Mouse (Mus musculus) heart, embryonic 15.5 days (tissue): ENCODE results near the gene Smok2a. TPM values are rescaled to one million over a fixed set of nuclear protein-coding genes. Genes with fewer than 3 reads are reported as not detected.
"Not testable (repeated sequence)": the region's sequence is repeated elsewhere in the genome, so short reads cannot be mapped to it uniquely, and the experiment has no call there.

Experiments used
- ATAC-seq: fragments of 200-750 bp; cut with Nextera tagmentation; replicated peaks from 2 replicates; pipeline ENCODE4 v1.8.0; 2017; ENCODE audit warnings: low read depth, moderate TSS enrichment; ENCODE audit not compliant: insufficient number of reproducible peaks, insufficient read depth, low FRiP score
- H3K27ac ChIP-seq: fragments of 300-500 bp; sonication (generic); 2 replicates; pipeline ENCODE4 v1.5.1; 2015; ENCODE audit warnings: mild to moderate bottlenecking, inconsistent platforms
- H3K27me3 ChIP-seq: fragments of 300-500 bp; sonication (generic); 2 replicates; pipeline ENCODE4 v1.6.1; 2015; ENCODE audit warnings: inconsistent platforms
- H3K36me3 ChIP-seq: fragments of 300-500 bp; sonication (generic); 2 replicates; pipeline ENCODE4 v1.6.1; 2015; ENCODE audit warnings: mild to moderate bottlenecking, inconsistent platforms
- H3K4me1 ChIP-seq: fragments of 300-500 bp; sonication (generic); replicated peaks from 2 replicates; pipeline ENCODE4 v1.6.1; 2015; ENCODE audit warnings: inconsistent platforms
- H3K4me2 ChIP-seq: fragments of 300-500 bp; sonication (generic); 2 replicates; pipeline ENCODE4 v1.6.1; 2015; ENCODE audit warnings: inconsistent platforms, mild to moderate bottlenecking, moderate library complexity
- H3K4me3 ChIP-seq: fragments of 300-500 bp; sonication (generic); 2 replicates; pipeline ENCODE4 v1.5.1; 2015; ENCODE audit warnings: mild to moderate bottlenecking, inconsistent platforms
- H3K9ac ChIP-seq: fragments of 300-500 bp; sonication (generic); 2 replicates; pipeline ENCODE4 v1.6.1; 2015; ENCODE audit warnings: mild to moderate bottlenecking, inconsistent platforms
- H3K9me3 ChIP-seq: fragments of 300-500 bp; sonication (generic); replicated peaks from 2 replicates; pipeline ENCODE4 v1.6.1; 2016; ENCODE audit warnings: inconsistent platforms
- WGBS: fragments of 180-500 bp; shearing (Covaris S2); methylation state at CpG from one replicate; pipeline ENCODE4 v1.1.7; 2015; ENCODE audit warnings: mixed read lengths; 5-methylcytosine and 5-hydroxymethylcytosine counted together
- polyA plus RNA-seq: library from polyadenylated mRNA; unstranded; fragments of >200 nt; fragmentation: Nextera tagmentation; extraction: Ambion mirVana; gene quantifications from 2 replicates; pipeline ENCODE4 v1.2.1, GENCODE M21; 2015

Gene Smok2a
- polyA plus RNA-seq, 1 experiment from 2014 or later: not detected

DNA sequence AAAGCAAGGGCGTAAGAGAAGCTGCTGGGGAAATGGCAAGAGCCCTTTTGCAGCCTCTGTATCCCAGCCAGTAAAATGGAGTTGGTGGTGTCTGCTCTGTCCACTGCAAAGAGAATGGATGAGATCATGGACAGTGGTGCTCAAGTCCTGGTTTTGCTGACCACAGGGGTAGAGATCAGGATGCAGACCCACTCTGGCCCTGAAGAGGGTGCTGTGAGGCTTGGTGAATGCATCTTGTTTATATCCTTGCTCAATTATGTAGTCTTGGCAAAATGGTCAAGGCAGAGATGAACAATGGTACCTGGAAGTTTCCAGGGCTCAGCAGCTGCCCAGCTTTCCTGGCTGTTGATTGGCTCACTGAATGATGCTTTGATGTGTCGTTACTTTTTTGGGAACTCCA lies 5.4 kb upstream of the Smok2a start:
- Histone ChIP-seq H3K4me1 (no peaks in the 10 kb centered on the region), H3K27ac (no peak overlapping the region), H3K4me3 (no peak overlapping the region), H3K27me3 (no peaks in the 10 kb centered on the region), H3K4me2 (no peak overlapping the region), H3K36me3 (no peaks in the 10 kb centered on the region), H3K9me3 (peaks cover 77% of the 10 kb centered on the region), H3K9ac (no peak overlapping the region)
- 68% methylated on average over 2 of the region's 2 CpGs for WGBS
- ATAC-seq: no peak

DNA sequence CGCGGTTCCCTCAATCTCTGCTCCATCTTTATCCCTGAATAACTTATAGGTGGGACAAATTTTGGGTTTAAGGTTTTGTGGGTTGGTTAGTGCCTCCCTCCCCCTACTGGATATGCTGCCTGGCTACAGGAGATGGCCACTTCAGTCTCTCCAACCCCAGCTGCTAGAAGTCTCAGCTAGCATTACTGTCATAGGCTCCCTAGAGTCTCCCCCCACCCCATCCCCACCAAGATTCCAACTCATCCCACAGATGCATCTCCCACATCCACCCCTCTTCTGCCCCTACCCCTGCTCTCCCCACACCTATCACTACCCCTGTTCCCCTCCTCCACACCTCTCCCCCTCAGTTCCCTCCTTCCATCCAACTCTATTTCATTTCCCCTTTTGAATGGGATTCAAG lies 933 bp downstream of the Smok2a start:
- peaks cover 59% of the 10 kb centered on the region for H3K9me3 ChIP-seq
- WGBS: 80% methylated on average over 2 of the region's 2 CpGs
- H3K36me3 ChIP-seq, ATAC-seq, H3K4me1 ChIP-seq, H3K4me2 ChIP-seq, H3K27me3 ChIP-seq, H3K4me3 ChIP-seq, H3K27ac ChIP-seq, H3K9ac ChIP-seq: not testable (repeated sequence)

DNA sequence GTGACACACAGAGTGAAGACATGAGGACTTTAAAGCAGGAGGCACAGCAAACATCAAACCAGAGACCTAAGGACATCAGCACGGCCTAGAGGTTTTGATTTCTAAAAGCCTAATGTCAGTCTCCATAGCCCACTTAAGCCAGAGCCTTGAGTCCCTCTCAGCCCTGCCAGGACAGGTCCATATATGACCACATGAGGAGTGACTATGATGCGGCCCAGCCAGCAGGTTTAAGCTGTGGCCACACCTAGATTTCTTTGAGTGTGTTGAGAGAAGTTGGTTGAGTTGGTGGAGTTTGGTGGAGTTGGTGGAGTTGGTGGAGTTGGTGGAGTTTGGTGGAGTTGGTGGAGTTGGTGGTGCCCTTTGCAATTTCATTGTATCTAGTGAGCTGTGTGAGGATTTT lies 9.0 kb downstream of the Smok2a start, which contains the start of gene Smok2b:
TSS of gene Smok2b (plus strand) at position 301 of the 400 bp plus-strand sequence.
- H3K9ac ChIP-seq, H3K36me3 ChIP-seq, H3K4me2 ChIP-seq, H3K27me3 ChIP-seq, H3K27ac ChIP-seq, ATAC-seq, H3K4me1 ChIP-seq, H3K4me3 ChIP-seq: not testable (repeated sequence)
- 65% methylated on average over 2 of the region's 2 CpGs for WGBS
- peaks cover 63% of the 10 kb centered on the region for H3K9me3 ChIP-seq

DNA sequence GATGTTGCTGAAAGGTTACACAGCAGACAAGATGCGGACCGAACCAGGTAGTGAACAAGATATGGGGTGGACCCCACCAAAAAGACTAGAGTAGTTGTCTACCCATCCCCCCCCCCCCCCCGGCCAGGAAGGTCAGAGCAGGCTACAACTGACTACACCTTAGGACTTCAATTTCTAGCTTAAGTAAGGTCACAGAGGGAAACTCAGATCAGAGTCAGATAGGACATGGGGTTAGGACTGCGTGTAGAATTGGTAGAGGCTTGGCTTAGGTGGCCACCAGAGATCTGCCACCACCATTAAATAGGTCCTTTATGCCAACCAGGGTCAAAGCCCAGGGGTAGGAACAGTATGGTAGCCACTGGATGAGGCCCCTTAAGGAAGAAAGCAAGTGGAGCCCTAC lies 18.5 kb downstream of the Smok2a start:
- 71% methylated on average over 4 of the region's 4 CpGs for WGBS
- ATAC-seq: 0 out of 2 replicates have a peak, but pooled peaks have one; percentile 3

DNA sequence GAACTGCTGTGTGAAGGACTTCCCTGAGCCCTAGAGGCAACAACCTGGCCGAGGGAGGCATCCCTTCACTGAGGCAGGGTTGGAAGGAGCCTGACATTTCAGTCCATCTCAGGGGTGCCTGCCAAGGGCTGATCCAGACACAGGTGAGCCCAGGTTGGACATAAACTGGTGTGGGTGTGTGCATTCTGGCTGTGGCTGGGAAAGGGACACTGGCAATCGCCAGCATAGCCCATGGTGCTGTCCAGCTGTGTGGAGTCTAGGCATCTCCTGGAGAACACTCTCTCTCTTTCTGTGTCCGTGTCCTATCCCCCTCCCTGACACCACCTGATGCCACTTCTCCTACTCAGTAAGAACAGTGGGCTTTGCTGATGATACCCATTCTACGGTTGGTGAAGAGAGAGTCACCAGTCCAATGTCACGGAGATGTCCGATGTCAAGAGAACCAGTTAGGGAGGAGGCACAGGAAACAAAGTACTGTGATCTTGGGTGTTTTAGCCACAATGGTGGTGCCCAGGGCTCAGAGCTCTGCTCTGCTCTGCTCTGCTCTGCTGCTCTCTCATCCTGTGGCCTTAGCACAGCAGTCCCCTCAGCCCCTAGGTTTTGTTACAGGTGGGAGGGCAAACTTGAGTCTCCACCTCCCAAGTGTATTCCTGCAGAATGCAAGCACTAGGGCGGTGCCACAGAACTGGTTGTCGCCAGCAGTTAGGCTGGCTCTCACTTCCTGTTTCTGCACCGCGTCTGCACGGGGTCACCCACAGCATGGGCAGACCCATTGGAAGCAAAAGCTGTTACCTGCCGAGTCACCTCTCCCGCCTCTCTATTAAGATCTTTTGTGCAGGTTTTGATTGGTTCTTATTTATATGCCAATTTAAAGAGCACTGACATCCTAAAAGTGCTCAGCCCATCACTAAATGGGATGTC lies 20.1 kb downstream of the Smok2a start:
- H3K36me3 ChIP-seq: not testable (repeated sequence)
- ATAC-seq: 0 out of 2 replicates have a peak, but pooled peaks have one; percentile 9

More for the DNA sequence above, 18.5 kb downstream of the Smok2a start:
- H3K4me2 ChIP-seq, H3K4me1 ChIP-seq, H3K9ac ChIP-seq, H3K27me3 ChIP-seq, H3K27ac ChIP-seq, H3K4me3 ChIP-seq, H3K36me3 ChIP-seq: not testable (repeated sequence)
- peaks cover 19% of the 10 kb centered on the region for H3K9me3 ChIP-seq

DNA sequence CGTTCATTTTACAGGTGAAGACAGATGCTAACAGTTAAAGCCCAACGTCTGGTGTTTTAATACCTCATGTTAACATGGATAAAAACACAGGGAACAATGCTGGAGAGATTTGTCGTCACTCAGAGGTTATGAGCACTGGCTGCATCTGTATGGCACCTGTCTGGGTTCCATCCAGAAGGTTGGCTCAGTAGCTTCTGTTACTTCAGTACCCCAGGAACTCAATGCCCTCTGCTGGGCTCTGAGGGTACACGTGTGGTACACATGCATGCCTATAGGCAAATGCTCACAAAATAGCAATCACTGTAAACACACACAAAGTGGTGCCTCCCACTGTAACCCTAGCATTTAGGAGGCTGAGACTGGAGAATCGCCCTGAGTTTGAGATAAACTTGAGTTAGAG lies 33.8 kb downstream of the Smok2a start:
- H3K4me2 ChIP-seq, H3K27me3 ChIP-seq, H3K9ac ChIP-seq, H3K4me1 ChIP-seq, H3K27ac ChIP-seq, H3K9me3 ChIP-seq, H3K36me3 ChIP-seq, H3K4me3 ChIP-seq: not testable (repeated sequence)
- ATAC-seq: 0 out of 2 replicates have a peak, but pooled peaks have one; percentile 19
- 38% methylated on average over 1 of the region's 5 CpGs for WGBS

More for the DNA sequence above, 20.1 kb downstream of the Smok2a start:
- H3K4me1 ChIP-seq, H3K27me3 ChIP-seq, H3K4me3 ChIP-seq, H3K4me2 ChIP-seq, H3K9ac ChIP-seq, H3K27ac ChIP-seq: not testable (repeated sequence)
- 75% methylated on average over 7 of the region's 13 CpGs for WGBS
- H3K9me3 ChIP-seq: peaks cover 14% of the 10 kb centered on the region

Other genes starting within 250 kb of the Smok2a start
- gene Wtap, start 227.0 kb upstream of the Smok2a start, polyA plus RNA-seq: 73.4 and 76.1 TPM in 2 replicates
- gene Sod2, start 214.3 kb upstream of the Smok2a start, polyA plus RNA-seq: 376 and 436 TPM in 2 replicates
- 0.22 TPM in 1 of 2 replicates, not detected in the other for gene Gpr31b, start 168.9 kb upstream of the Smok2a start, polyA plus RNA-seq
- gene Tcp10b, start 160.1 kb upstream of the Smok2a start, polyA plus RNA-seq: 0.05 TPM in 1 of 2 replicates, not detected in the other
- not detected in 2 replicates for gene Unc93a, start 89.4 kb upstream of the Smok2a start, polyA plus RNA-seq
- not detected in 2 replicates for gene Smok2b, start 9.1 kb downstream of the Smok2a start, polyA plus RNA-seq
- not detected in 2 replicates for gene Tcp10c, start 133.4 kb downstream of the Smok2a start, polyA plus RNA-seq